Mouse (Mus musculus) lung, postnatal 0 days (tissue): Measurements from ENCODE around the gene Rab4b.

ENCODE experiments used
- CTCF ChIP-seq: IDR thresholded peaks from 2 replicates; pipeline ENCODE4 v1.5.1; 2016; ENCODE audit warnings: antibody characterized with exemption, mild to moderate bottlenecking
- EP300 ChIP-seq: IDR thresholded peaks from 2 replicates; pipeline ENCODE4 v1.6.1; 2016; ENCODE audit warnings: antibody characterized with exemption, mild to moderate bottlenecking, control low read depth

DNA sequence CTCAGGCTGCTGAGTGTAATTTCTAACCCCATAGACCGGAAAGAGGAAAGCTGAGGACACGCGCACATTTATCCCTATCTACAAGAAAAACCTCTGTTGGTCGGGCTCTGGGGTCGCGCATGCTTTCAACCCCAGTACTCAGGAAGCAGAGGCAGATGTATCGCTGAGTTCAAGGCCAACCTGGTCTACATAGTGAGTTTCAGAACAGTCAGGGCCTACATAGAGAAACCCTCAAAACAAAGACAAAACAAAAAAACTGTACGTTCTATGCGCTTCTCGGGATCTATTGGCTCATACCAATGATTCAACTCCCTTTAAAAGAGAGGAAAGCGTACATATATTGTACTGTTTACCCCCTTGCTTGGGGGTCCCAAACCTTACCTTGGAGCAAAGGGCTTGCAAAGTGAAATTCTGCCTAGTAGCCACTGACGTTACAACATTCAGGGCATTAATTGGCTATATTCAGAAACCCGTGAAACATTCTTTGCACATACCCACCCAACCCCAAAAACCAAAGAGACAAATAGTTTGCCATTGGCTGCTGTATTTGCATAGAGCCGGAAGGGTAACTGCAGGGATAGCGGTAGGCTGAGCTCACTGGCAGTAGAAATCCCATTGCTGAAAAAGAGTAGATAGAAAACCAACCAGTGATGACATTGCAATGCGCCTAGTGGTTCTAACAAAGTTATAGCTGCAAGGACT lies 672 bp upstream of the Rab4b start:
- no peak for TF ChIP-seq CTCF
- TF ChIP-seq EP300 = no peak; the same call in 1 of the 2 replicates
